Mouse (Mus musculus) erythroblast, adult 5-6 weeks (primary cell): Measurements from ENCODE around the gene Fgf5. TPM values are rescaled to one million over a fixed set of nuclear protein-coding genes. Genes with fewer than 3 reads are reported as not detected.

ENCODE experiments used
- ATAC-seq: replicated peaks from 2 replicates; pipeline ENCODE4 v1.8.0; 2016; ENCODE audit warnings: moderate number of reproducible peaks, mild to moderate bottlenecking, moderate TSS enrichment, inconsistent platforms; ENCODE audit not compliant: poor library complexity, low FRiP score, severe bottlenecking
- total RNA-seq, 2 experiments: library from RNA; stranded (forward) in 1 of 2; stranded (reverse) in 1 of 2; fragments of 150-400 nt in 1 of 2; fragments of 200-764, 138-1000 nt in 1 of 2; gene quantifications; 2 replicates each; pipeline versions ENCODE4 v1.2.3 to v1.2.4; 2015 to 2017; ENCODE audit warnings: low replicate concordance in 2 of 2

Gene Fgf5
- total RNA-seq, 2 experiments from 2014 or later: not detected

DNA sequence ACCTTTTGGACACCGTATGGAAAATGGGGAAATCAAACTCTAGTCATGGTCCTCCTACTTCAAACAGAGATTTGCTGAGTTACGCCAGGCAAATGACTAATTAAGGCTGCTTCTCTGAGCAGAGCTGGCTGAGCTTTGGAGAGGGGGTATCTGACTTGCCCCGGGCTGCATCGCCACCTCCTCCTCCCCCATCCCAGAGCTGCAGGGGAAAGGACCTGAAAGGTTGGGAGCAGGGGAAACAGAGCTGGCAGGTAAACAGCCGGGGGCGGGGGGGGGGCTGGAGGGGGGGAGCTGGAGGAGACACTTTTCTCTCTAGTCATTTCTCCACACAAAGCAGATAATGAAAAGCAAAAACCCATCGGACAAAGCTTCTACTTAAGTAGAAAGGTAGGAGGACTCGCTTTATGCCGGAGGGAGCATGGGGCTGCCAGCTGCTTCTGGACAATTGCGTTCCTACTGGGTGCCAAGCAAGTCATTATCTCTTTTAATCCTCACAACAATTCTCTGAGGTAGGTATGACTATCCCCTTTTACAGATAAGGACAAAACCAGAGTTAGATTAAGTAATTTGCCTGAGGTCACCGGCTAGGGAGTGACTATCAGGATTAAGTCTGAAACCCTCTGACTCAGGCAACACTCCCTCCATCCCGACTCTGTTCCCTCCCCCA lies 39.2 kb downstream of the Fgf5 start:
- ATAC-seq: no peak

DNA sequence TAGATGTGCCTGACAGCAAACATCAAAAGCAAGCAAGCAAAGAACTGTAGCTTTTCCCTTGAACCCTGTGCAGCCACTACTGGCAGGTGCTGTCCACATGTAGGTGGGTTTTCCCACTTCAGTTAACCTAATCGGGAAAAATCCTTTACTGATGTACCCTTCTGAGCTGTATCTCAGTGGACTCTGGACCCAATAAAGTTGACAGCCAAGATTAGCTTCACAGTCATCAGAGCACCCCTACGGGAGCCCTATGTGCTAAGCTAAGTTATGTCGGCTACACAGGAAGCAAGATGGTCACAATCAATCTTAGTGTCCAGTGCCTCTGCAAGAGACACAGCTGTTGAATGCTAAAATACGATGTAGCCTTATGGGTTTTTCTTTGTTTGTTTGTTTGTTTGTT lies 46.1 kb downstream of the Fgf5 start:
- no peak for ATAC-seq

DNA sequence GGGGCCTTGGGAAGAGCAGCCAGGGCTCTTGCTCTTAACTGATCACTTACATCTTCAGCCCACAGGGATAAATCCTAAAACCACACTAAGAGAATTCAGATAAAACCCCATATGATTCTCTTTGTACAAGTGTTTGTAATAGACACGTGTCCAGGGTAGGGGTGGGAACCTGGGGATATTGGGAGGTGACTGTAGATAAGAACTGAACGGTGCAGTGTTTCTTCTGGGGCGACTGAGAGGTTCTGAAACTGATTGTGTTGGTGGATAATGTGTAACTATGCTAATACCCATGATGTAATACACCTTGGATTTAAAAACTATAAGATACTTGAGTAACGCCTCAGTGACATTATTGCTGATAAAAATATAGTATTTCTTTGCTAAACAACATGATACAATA lies 51.7 kb downstream of the Fgf5 start:
- no peak for ATAC-seq

DNA sequence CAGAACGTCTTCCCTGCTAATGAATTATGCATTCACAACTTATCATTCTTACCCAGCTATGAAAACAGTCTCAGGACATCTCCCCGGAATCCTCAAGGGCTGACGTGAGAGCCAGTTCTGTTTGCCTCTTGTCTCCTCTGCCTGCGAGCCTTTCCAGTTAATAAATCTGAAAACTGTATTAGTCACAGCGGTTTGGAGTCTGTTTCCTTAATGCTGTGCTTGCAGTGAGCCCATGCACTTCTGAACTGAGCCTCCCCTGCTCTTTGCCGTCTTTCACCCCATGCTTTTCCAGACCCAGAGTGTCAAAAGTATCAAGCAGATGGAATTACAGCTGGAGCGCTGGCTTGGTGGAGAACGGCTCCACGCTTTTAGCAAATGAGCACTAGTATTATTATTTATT lies 52.5 kb downstream of the Fgf5 start:
- no peak for ATAC-seq

DNA sequence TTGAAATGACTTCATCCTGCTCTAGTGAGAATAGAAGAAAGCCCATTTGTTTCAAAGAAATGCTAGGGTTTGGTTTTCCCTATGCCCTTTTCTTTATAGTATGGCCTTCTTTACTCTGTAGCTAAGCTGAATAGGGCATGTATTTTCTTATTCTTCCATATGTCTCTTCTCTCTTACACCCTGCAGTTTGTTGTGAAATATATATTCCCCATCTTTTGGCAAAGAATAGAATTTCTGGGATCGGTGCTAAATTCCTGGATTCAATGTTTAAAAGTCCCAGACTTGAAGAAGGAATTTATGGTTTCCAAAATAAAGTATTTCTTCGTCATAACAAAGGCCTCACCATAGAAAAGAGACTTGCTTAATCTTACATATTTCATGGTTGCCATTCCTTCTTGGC lies 72.6 kb downstream of the Fgf5 start:
- ATAC-seq: no peak

Other genes with a start within 250 kb of the Fgf5 start
- 3.1 and 7.3 TPM in 2 replicates for gene Antxr2, start 223.1 kb upstream of the Fgf5 start, total RNA-seq (2015; ENCODE audit: low replicate concordance)
- 4.8 and 4.9 TPM in 2 replicates for gene Antxr2, start 223.1 kb upstream of the Fgf5 start, total RNA-seq (2017; ENCODE audit: low replicate concordance)
- not detected in 2 replicates for gene Prdm8, start 87.0 kb upstream of the Fgf5 start, total RNA-seq (2015; ENCODE audit: low replicate concordance)
- gene Prdm8, start 87.0 kb upstream of the Fgf5 start, total RNA-seq (2017; ENCODE audit: low replicate concordance): not detected in 2 replicates
- gene Cfap299, start 75.1 kb downstream of the Fgf5 start, total RNA-seq (2015; ENCODE audit: low replicate concordance): not detected in 2 replicates
- not detected in 2 replicates for gene Cfap299, start 75.1 kb downstream of the Fgf5 start, total RNA-seq (2017; ENCODE audit: low replicate concordance)